Mouse (Mus musculus) G1E (cell line): ENCODE results near the gene Zfyve28. TPM values are rescaled to one million over a fixed set of nuclear protein-coding genes. Genes with fewer than 3 reads are reported as not detected.

Experiments
- ATAC-seq: 2 replicates; pipeline ENCODE4 v1.8.0; 2016; ENCODE audit warnings: mild to moderate bottlenecking; ENCODE audit not compliant: insufficient number of reproducible peaks, poor library complexity, low FRiP score, severe bottlenecking; ENCODE audit errors: extremely low read depth
- DNase-seq: peaks from one replicate; pipeline ENCODE4 v3.0.0; 2012; ENCODE audit warnings: low spot score
- H3K27me3 ChIP-seq: 2 replicates; pipeline ENCODE4 v1.6.1; 2012; ENCODE audit warnings: mild to moderate bottlenecking, low read length, inconsistent platforms; ENCODE audit not compliant: insufficient read depth
- H3K36me3 ChIP-seq: replicated peaks from 2 replicates; pipeline ENCODE3; 2012; ENCODE audit warnings: mild to moderate bottlenecking, inconsistent platforms
- H3K4me1 ChIP-seq: 2 replicates; pipeline ENCODE4 v1.6.1; 2012; ENCODE audit warnings: low read depth, low read length, inconsistent platforms, mixed read lengths; ENCODE audit not compliant: insufficient read depth
- H3K4me3 ChIP-seq: 2 replicates; pipeline ENCODE4 v1.5.1; 2012; ENCODE audit warnings: low read depth, mild to moderate bottlenecking, inconsistent platforms, low read length, moderate library complexity, mixed read lengths
- H3K9me3 ChIP-seq: replicated peaks from 2 replicates; pipeline ENCODE4 v1.6.1; 2012; ENCODE audit warnings: inconsistent platforms
- CTCF ChIP-seq: IDR thresholded peaks from 2 replicates; pipeline ENCODE4 v1.5.1; 2012; ENCODE audit warnings: low read depth, low read length, inconsistent platforms, mixed read lengths
- GATA1 ChIP-seq: IDR thresholded peaks from 2 replicates; pipeline ENCODE4 v1.6.1; 2012; ENCODE audit warnings: borderline replicate concordance, low read length, inconsistent platforms, mixed read lengths
- GATA2 ChIP-seq: IDR thresholded peaks from 2 replicates; pipeline ENCODE4 v1.6.1; 2012; ENCODE audit warnings: low read depth, low read length, inconsistent platforms, borderline replicate concordance
- POLR2AphosphoS5 ChIP-seq: IDR thresholded peaks from 2 replicates; pipeline ENCODE4 v1.6.1; 2012; ENCODE audit warnings: low read depth, low read length, inconsistent platforms; ENCODE audit not compliant: insufficient replicate concordance
- TAL1 ChIP-seq: conservative IDR thresholded peaks from 2 replicates; pipeline ENCODE4 v1.6.1; 2012; ENCODE audit warnings: low read depth, low read length, inconsistent platforms, mixed read lengths
- polyA plus RNA-seq: library from polyadenylated mRNA; stranded (reverse); fragments of >175 nt; gene quantifications from 2 replicates; pipeline ENCODE4 v1.2.3, GENCODE M21; 2012
- total RNA-seq, 2 experiments: library from RNA; stranded (forward) in 1 of 2; stranded (reverse) in 1 of 2; fragments of 200-1000 nt in 1 of 2; fragments of >200 nt in 1 of 2; fragmentation: Nextera tagmentation in 1 of 2; gene quantifications; 2 replicates each; pipeline ENCODE4 v1.2.3; 2014 to 2017

Gene Zfyve28
- total and polyA plus RNA-seq, 3 experiments: 0.05 TPM; not detected in 2

GRCm38 (mm10) chr5:34271743-34272142, 16.5 kb downstream of the Zfyve28 start:
- no peak for ATAC-seq

DNA sequence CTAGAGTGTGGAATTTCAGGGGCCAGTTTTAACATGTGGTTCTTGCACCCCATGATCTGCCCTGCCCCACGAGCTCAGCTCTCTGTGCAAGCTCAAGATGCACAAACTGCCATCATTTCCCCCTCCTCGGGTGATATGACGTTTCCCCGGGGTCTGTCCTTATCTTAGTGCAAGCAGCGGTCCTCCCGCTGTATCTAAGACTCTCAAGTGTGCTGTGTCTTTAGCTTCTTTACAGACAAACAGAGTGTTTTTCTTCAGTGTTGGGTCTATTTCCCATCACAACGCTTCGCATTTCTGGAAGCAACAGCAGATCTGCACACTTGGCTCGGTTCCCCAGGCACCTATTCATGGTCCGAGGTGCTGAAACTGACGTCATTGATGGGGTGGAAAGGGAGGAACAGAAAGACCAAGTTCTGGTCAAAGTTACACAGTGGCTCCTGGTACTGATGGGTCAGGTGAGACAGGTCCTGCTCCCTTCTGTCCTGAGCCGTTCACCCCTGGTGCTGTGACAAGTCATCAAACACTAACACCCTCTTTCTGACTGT, 18.3 kb downstream of the Zfyve28 start:
- no peak for ATAC-seq

More at GRCm38 (mm10) chr5:34271743-34272142, 16.5 kb downstream of the Zfyve28 start:
- Histone ChIP-seq H3K4me3 (no peak overlapping the region), H3K9me3 (no peaks in the 10 kb centered on the region), H3K36me3 (no peaks in the 10 kb centered on the region), H3K4me1 (no peaks in the 10 kb centered on the region), H3K27me3 (peaks cover 47% of the 10 kb centered on the region)
- TF ChIP-seq POLR2AphosphoS5 (no peak), GATA1 (no peak), CTCF (peak; percentile 53; the same call in 1 of the 2 replicates), TAL1 (no peak)
- DNase-seq: peak; percentile 15

DNA sequence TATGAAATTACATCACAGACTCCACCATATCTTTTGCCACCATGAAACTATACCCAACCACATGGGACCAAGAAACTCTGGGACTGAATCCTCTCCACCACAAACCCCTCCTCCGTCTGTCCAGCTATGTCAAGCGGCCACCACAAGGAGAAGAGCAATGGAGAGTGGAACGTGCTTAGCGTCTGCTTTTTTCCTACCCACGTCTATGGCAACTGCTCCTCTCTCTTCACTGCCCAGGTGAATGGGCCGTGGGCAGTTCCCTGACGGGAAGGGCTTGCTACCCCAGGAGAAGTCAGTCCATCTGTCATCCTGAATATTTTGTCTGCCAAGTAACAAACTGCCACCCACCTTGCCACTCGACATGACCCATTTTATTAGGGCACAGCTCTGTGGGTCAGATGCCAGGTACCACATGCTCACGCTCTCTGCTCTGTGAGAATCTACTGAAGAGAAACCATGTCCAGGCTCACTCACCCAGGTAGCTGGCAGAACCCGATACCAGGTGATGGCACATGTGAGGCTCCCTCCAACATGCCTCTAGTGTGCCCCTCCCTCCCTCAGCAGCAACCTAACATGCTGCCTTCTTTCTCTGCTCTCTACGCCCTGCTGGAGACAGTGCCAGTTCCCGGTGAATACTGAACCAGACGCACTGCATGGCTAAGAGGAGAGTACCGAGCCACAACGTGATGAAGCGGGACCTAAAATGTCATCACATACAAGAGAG, 18.9 kb downstream of the Zfyve28 start:
- peaks cover 39% of the 10 kb centered on the region for H3K27me3 ChIP-seq
- no peak for DNase-seq
- no peaks in the 10 kb centered on the region for H3K36me3 ChIP-seq
- H3K9me3 ChIP-seq: no peaks in the 10 kb centered on the region
- ATAC-seq: no peak
- no peaks in the 10 kb centered on the region for H3K4me1 ChIP-seq
- TF ChIP-seq CTCF (no peak), TAL1 (no peak), GATA2 (no peak), GATA1 (no peak), POLR2AphosphoS5 (no peak)
- H3K4me3 ChIP-seq: no peak overlapping the region

More for the DNA sequence above, 18.3 kb downstream of the Zfyve28 start:
- TF ChIP-seq GATA2 (no peak), CTCF (no peak), GATA1 (no peak), TAL1 (no peak), POLR2AphosphoS5 (no peak)
- no peak for DNase-seq
- Histone ChIP-seq H3K4me1 (no peaks in the 10 kb centered on the region), H3K36me3 (no peaks in the 10 kb centered on the region), H3K9me3 (no peaks in the 10 kb centered on the region), H3K27me3 (peaks cover 39% of the 10 kb centered on the region), H3K4me3 (no peak overlapping the region)

DNA sequence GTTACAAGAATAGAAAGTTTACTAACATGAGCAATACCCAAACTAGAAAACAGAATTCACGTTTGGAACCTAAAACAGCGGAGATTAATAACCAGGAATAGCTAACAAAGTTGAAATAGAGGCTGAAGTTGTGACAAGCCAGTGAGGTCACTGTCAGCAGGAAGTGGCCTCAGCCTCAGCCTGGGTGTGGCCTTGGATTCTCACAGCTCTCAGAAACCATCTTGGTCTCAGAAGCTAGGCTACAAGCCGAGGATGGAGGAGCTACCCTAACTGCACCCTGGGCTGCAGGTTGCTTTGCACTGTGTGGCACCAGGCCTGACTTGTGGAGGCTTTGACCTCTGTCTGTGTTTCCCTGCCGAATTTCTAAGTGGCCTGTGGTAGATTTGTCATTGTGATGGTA, 22.2 kb downstream of the Zfyve28 start:
- no peak overlapping the region for H3K4me3 ChIP-seq

DNA sequence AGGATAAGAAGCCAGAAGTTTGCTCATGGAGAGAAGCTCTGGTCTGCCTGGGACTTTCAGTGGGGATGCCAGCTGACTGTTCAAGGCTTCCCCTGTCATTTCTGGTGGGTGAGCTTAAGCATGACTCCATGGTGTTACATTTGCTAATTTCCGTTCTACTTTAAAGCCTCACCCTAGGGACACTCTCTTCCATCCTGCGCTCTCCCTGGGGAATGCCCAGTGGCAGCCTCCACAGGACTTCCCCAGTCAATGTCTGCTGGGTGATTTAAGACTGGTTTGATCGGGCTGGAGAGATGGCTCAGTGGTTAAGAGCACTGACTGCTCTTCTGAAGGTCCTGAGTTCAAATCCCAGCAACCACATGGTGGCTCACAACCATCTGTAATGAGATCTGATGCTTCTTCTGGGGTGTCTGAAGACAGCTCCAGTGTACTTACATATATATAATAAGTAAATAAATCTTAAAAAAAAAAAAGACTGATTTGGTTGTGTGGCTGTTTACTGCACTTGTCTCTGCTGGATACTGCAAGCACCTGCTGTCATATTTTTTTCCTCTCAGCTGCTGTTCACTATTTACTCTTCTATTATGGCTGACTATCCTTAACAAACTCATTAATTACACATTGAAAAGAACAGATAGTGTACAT, 29.0 kb downstream of the Zfyve28 start:
- Histone ChIP-seq H3K4me1 (no peaks in the 10 kb centered on the region), H3K9me3 (no peaks in the 10 kb centered on the region), H3K36me3 (no peaks in the 10 kb centered on the region), H3K27me3 (peaks cover 32% of the 10 kb centered on the region), H3K4me3 (no peak overlapping the region)
- TF ChIP-seq CTCF: no peak
- no peak for DNase-seq
- no peak for ATAC-seq

More for the DNA sequence above, 22.2 kb downstream of the Zfyve28 start:
- Histone ChIP-seq H3K4me1 (no peaks in the 10 kb centered on the region), H3K9me3 (no peaks in the 10 kb centered on the region), H3K27me3 (peaks cover 22% of the 10 kb centered on the region), H3K36me3 (no peaks in the 10 kb centered on the region)
- ATAC-seq (no peak), DNase-seq (no peak)
- TF ChIP-seq GATA1: no peak
- TF ChIP-seq TAL1: no peak
- TF ChIP-seq GATA2: no peak
- TF ChIP-seq POLR2AphosphoS5: no peak
- no peak for TF ChIP-seq CTCF

GRCm38 (mm10) chr5:34255189-34255588, 33.1 kb downstream of the Zfyve28 start:
- Histone ChIP-seq H3K4me1 (no peaks in the 10 kb centered on the region), H3K4me3 (no peak overlapping the region), H3K36me3 (no peaks in the 10 kb centered on the region), H3K9me3 (no peaks in the 10 kb centered on the region), H3K27me3 (peaks cover 50% of the 10 kb centered on the region)
- DNase-seq: no peak
- TF ChIP-seq GATA2 (no peak), TAL1 (no peak), CTCF (no peak), POLR2AphosphoS5 (no peak), GATA1 (no peak)
- ATAC-seq: no peak
